Mouse (Mus musculus): ENCODE measurements around the gene Gpr19.
A peak's percentile ranks its signal among the peaks of the same experiment; 100 is the strongest.

Gpr19 gene

DNA sequence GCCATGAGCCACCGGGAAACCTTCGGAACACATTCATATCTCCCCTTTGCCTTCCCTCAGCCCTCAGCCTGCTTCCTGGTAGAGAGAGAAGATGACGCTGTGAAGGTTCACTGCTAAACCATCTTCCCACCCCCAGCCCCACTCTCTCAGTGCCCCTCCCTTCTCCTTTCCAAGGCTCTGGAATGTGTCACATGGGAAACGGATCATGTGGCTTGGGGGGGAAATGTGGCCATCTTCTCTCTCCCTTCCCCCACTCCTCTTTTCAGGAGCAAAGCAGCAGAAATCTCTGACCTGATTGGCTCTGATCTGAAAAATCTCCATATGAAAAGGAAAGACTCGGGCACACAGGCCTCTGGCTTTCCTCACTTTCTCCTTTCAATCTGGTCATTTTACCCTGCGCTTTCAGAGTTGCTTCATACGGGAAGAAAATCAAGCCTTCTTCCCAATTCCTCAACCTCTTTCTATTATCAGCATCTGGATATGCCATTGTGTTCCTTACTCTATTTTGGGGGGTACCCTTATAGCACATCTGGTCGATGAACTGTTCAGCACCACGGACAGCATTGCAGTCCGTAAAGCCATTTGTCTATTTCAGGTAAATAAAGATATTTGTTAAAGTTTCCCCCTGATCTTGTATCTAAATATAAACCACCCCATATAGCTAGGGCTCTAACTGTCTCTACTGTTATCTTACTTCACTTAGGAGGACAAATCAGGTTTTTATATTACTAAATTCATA is 10.5 kb downstream of the Gpr19 start:
- DNase-seq (ENCODE audit: low spot score in 2 of 2), result peak; percentile 55 to 73

GRCm38 (mm10) chr6:134887008-134887407 is 11.4 kb downstream of the Gpr19 start:
- DNase-seq (ENCODE audit: low spot score in 2 of 2), result peak in 1 of 2 experiments; percentile 18

GRCm38 (mm10) chr6:134886475-134886874 is 11.9 kb downstream of the Gpr19 start:
- no peak for DNase-seq (ENCODE audit: low spot score in 2 of 2)

DNA sequence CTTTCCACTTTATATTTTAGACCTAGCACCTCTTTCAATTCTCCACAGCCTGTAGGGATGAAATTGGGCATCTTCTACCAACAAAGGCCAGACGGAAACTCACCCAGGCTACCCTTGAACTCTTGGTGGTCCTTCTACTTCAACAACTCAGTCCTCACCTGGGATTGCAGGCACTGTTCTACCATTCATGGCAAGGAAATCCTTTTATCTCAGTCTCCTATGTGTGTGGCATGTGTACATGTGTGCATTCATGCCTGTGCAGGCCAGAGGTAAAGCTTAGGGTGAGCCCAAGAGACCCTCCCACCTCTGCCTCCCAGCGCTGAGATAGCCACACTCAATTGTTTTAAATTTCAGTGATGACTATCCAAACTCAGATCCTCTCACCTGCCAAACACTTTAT is 12.9 kb downstream of the Gpr19 start:
- no peak for DNase-seq (ENCODE audit: low spot score in 2 of 2)

DNA sequence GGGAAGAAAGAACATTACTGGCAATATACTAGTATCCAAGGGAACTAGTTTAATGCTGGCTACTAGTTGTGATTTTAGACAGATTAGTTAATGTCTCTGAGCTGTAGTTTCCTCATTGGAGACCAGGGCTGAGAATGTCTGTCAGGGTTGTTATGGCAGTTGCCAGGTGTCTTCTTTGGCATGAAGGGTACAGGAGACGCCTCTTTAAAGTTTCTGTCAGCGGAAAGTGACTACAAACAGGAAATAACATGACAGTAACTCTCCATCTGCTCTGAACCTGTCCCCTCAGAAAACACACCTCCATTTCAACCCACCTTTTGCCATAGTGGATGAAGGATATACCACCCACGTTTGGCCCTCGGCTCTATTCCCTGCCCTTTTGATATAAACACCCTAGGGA is 14.7 kb downstream of the Gpr19 start:
- DNase-seq (ENCODE audit: low spot score in 2 of 2), result no peak

GRCm38 (mm10) chr6:134880046-134880445 is 18.3 kb downstream of the Gpr19 start:
- no peak for DNase-seq (ENCODE audit: low spot score in 2 of 2)

DNA sequence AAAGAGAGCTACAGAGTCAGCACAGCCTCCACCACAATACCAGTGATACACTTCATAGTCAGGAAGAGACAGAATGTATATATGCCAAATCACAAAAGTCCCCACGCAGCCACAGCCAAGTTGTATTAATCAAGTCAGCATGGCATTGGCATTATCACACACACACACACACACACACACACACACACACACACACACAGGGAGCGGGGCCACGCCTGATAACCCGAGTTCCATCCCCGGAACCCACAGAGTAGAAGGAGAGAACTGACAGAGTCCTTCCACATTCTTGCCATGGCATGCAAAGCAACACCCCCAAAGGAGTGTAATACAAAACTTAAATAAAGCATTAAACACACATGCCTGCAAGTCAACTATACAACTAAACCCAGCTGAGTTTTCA is 18.8 kb downstream of the Gpr19 start:
- DNase-seq (ENCODE audit: low spot score in 2 of 2), result no peak

- no peak for DNase-seq (ENCODE audit: low spot score in 2 of 2)
These were observed 20.5 kb downstream of the Gpr19 start for GRCm38 (mm10) chr6:134877892-134878291.

- no peak for DNase-seq (ENCODE audit: low spot score in 2 of 2)
These were observed 21.1 kb downstream of the Gpr19 start for GRCm38 (mm10) chr6:134877276-134877675.

- DNase-seq (ENCODE audit: low spot score in 2 of 2), result no peak
These were observed 21.6 kb downstream of the Gpr19 start for GRCm38 (mm10) chr6:134876795-134877194.

DNA sequence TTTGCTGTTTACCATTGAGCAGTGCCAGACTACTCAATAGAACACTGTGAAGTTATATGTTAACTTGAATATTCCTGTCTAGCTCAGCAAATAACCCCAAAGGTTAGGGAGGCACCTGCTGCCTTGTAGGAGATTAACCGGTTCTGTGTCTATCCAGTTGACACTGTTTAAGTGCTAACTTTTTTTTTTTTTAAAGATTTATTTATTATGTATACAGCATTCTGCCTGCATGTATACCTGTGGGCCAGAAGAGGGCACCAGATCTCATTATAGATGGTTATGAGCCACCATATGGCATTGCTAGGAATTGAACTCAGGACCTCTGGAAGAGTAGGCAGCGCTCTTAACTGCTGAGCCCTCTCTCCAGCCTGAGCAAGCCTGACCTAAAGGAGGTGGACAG is 25.4 kb downstream of the Gpr19 start:
- no peak for DNase-seq (ENCODE audit: low spot score in 2 of 2)

DNA sequence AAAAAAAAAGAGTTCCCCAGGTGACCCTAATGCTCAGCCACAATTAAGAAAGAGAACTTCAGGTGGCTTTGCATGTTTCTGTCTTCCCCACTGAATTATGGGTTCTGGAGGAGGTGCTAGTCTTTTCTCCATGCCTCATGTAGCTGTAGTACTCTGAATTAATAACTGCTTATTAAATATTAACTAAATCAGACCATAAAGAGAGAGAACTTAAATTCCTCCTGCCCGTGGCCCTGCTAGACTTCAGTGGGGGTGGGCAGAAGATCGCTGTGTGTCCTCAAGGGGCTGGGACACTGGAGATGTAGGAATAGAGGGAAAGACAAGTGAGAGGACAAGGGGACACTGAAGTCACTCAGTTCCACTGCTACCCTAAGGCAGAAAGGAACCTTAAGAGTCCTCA is 26.1 kb downstream of the Gpr19 start:
- DNase-seq (ENCODE audit: low spot score in 2 of 2), result no peak

DNA sequence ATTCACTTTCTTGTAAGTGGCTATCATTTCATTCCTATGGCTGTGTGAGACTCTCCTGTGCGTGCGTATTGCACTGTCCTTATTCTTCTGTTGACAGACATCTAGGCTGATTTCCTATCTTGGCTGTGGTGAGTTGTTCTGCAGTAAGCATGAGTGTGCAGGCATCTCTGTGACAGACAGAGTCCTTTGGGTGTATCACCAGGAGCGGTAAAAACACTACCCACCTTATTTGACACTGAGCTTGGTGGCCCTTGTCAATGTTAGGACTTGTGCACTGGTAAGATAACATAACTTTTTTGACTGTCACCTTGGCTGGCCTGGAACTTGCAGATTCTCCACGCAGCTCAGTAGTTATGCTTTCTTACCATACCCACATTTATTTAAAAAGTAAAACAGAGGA is 27.5 kb downstream of the Gpr19 start:
- no peak for DNase-seq (ENCODE audit: low spot score in 2 of 2)

- DNase-seq (ENCODE audit: low spot score in 2 of 2), result no peak
These were observed 28.1 kb downstream of the Gpr19 start for GRCm38 (mm10) chr6:134870209-134870742.

- no peak for DNase-seq (ENCODE audit: low spot score in 2 of 2)
These were observed 31.1 kb downstream of the Gpr19 start for GRCm38 (mm10) chr6:134867325-134867724.

DNA sequence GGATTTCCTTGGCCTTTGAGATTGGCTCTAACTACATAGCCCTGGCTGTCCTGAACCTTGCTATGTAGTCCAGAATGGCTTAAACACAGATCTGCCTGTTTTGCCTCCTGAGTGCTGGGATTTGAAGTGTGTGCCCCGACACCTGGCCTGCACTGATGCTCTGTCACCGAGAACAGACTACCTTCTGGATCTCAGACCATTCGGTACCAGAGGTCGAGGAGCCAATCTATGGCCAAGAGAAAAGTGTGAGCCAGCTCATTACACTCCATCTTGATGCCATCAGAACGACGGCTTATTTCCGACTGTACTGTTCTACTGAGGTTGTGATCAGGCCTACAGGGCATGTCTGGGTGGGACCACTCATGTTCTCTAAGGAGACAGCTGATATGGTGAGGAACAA is 32.3 kb downstream of the Gpr19 start:
- no peak for DNase-seq (ENCODE audit: low spot score in 2 of 2)

- DNase-seq (ENCODE audit: low spot score in 2 of 2), result peak; percentile 99 to 100
These were observed 35.2 kb downstream of the Gpr19 start for GRCm38 (mm10) chr6:134863146-134863545.

GRCm38 (mm10) chr6:134862671-134863104 is 35.7 kb downstream of the Gpr19 start:
- DNase-seq (ENCODE audit: low spot score in 2 of 2), result peak in 1 of 2 experiments; percentile 30

DNA sequence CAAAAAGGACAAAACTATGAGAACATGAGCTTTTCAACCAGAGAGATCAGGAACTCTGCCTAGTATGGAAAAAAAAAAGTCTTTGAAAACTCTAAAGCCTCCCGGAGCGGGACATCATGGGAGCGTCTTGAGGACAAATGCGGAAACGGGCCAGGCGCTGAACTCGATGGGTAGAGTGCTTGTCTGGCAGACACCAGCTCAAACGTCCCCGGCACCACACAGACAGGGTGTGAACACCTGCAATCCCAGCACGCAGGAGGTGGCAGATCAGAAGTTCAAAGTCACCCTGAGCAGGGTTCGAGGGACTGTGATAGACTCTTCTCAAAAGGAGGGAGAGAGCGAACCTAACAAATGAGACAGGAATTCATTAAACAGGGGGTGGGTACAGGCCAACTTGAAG is 37.0 kb downstream of the Gpr19 start:
- DNase-seq (ENCODE audit: low spot score in 2 of 2), result no peak

DNA sequence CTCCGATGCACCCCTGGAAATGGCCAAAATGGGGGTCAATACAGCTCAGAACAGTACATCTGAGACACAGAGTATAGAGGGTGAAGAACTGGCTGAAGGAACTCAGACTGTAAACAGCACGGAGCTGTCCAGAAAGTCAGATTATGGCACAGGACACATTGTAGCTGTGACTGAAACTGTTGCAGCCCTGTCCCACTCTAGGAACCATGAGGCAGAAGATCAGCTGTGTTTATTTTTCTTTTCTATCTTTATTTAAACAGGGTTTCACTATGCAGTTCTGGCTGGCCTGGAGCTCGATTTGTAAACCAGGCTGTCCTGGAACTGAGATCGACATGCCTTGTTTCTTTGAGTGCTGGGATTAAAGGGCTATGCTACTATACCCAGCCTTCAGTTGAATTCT is 38.1 kb downstream of the Gpr19 start:
- DNase-seq (ENCODE audit: low spot score in 2 of 2), result no peak

DNA sequence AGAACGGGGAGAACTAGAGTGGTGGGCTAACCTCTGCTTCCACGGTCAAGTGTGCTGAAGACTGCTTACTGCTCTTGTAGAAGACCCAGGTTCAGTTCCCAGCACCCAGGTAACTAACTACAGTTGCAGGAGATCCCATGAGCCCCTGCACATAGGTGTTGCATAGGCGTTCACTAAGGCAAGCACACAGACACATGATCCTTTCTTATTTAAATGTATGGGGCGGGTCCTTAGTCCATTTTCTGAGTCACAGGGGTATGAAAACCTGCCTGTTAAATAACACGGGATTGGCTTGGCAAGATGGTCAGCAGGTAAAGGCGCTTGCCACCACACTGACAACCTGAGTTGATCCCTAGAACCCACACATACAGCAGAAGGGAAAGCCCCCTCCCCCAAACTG is 39.4 kb downstream of the Gpr19 start:
- DNase-seq (ENCODE audit: low spot score in 2 of 2), result no peak

DNA sequence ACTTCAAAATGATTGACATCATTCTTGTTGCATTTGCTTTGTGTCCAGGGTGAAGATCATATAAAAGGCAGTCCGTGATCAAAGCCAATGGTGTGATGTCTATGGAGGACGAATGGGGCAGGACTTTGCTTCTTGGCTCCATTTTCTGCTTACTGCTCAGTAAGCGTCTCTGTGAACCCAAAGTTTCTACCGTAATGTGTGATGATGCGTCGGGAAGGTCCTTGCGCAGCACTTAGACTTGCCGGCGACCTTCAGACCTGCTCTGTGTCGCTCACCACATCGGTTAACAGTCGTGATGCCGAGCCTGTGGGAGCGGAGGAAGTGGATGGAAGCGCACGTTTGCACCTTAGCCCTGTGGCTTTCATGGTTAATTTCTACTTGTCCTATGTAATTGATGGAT is 42.5 kb downstream of the Gpr19 start:
- DNase-seq (ENCODE audit: low spot score in 2 of 2), result no peak

DNA sequence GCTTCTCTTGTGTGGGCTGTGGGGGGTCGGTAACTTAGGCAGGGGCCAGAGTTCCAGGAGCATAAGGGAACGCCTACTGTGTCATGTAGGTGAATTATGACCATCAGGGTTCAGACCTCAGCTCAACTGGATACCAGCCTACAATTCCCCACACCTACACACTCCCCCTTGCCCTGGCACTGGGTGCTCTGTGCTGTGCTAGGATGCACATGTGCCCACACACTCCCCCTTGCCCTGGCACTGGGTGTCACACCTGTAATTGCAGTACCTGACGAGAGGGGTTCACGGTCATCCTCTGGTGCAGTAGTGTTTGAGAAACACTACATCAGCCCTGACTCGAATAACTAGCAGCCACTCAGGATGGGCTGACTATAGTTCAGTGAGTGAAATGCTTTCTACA is 43.6 kb downstream of the Gpr19 start:
- DNase-seq (ENCODE audit: low spot score in 2 of 2), result no peak

- DNase-seq (ENCODE audit: low spot score in 2 of 2), result no peak
These were observed 48.4 kb downstream of the Gpr19 start for GRCm38 (mm10) chr6:134849985-134850384.
